Mouse (Mus musculus): ENCODE measurements at regions not wholly inside any gene's neighbourhood (a gene's known extent, or its start where the extent isn't known, plus 50 kb on each side); places are given as distances from the start of the nearest gene placed in this dataset.

GRCm38 (mm10) chr15:57104711-57105110 lies 372.7 kb downstream of the Slc22a22 start:
- Histone ChIP-seq H3K27ac (ENCODE audit: insufficient read depth, low read length) (no peak overlapping the region), H3K4me1 (ENCODE audit: control insufficient read depth, insufficient read depth, low read length) (no peaks in the 10 kb centered on the region), H3K9ac (ENCODE audit: low read depth, poor library complexity, severe bottlenecking) (no peak overlapping the region), H3K27me3 (ENCODE audit: control insufficient read depth, insufficient read depth, low read length, poor library complexity, severe bottlenecking) (no peaks in the 10 kb centered on the region), H3K36me3 (ENCODE audit: control insufficient read depth, insufficient read depth, low read length, poor library complexity, severe bottlenecking) (no peaks in the 10 kb centered on the region), H3K9me3 (replicated peaks; ENCODE audit: control insufficient read depth, insufficient read depth, low read length, poor library complexity, severe bottlenecking) (no peaks in the 10 kb centered on the region), H3K4me3 (ENCODE audit: low read depth, low read length) (no peak overlapping the region)
- no peak for TF ChIP-seq CTCF (IDR thresholded peaks at IDR 0.05; ENCODE audit: low read depth, low read length)
- no peak for TF ChIP-seq EP300 (IDR thresholded peaks at IDR 0.05; ENCODE audit: insufficient read depth, low read depth, low read length)
- TF ChIP-seq POLR2A (IDR thresholded peaks at IDR 0.05; ENCODE audit: insufficient read depth, low read length): no peak

GRCm38 (mm10) chr15:57097309-57097708 lies 380.1 kb downstream of the Slc22a22 start:
- Histone ChIP-seq H3K4me1 (ENCODE audit: control insufficient read depth, insufficient read depth, low read length) (no peaks in the 10 kb centered on the region), H3K27ac (ENCODE audit: insufficient read depth, low read length) (no peak overlapping the region), H3K9me3 (replicated peaks; ENCODE audit: control insufficient read depth, insufficient read depth, low read length, poor library complexity, severe bottlenecking) (no peaks in the 10 kb centered on the region), H3K36me3 (ENCODE audit: control insufficient read depth, insufficient read depth, low read length, poor library complexity, severe bottlenecking) (no peaks in the 10 kb centered on the region), H3K9ac (ENCODE audit: low read depth, poor library complexity, severe bottlenecking) (no peak overlapping the region), H3K27me3 (ENCODE audit: control insufficient read depth, insufficient read depth, low read length, poor library complexity, severe bottlenecking) (no peaks in the 10 kb centered on the region), H3K4me3 (ENCODE audit: low read depth, low read length) (no peak overlapping the region)
- no peak for TF ChIP-seq EP300 (IDR thresholded peaks at IDR 0.05; ENCODE audit: insufficient read depth, low read depth, low read length)

GRCm38 (mm10) chr15:57079806-57080205 lies 397.6 kb downstream of the Slc22a22 start:
- Histone ChIP-seq H3K27me3 (ENCODE audit: control insufficient read depth, insufficient read depth, low read length, poor library complexity, severe bottlenecking) (no peaks in the 10 kb centered on the region), H3K9ac (ENCODE audit: low read depth, poor library complexity, severe bottlenecking) (no peak overlapping the region), H3K9me3 (replicated peaks; ENCODE audit: control insufficient read depth, insufficient read depth, low read length, poor library complexity, severe bottlenecking) (no peaks in the 10 kb centered on the region), H3K27ac (ENCODE audit: insufficient read depth, low read length) (no peak overlapping the region), H3K4me3 (ENCODE audit: low read depth, low read length) (no peak overlapping the region), H3K4me1 (ENCODE audit: control insufficient read depth, insufficient read depth, low read length) (no peaks in the 10 kb centered on the region), H3K36me3 (ENCODE audit: control insufficient read depth, insufficient read depth, low read length, poor library complexity, severe bottlenecking) (no peaks in the 10 kb centered on the region)
- TF ChIP-seq EP300 (IDR thresholded peaks at IDR 0.05; ENCODE audit: insufficient read depth, low read depth, low read length): no peak
- TF ChIP-seq POLR2A (IDR thresholded peaks at IDR 0.05; ENCODE audit: insufficient read depth, low read length): no peak
- TF ChIP-seq CTCF (IDR thresholded peaks at IDR 0.05; ENCODE audit: low read depth, low read length): no peak

GRCm38 (mm10) chr15:57073776-57074175 lies 403.6 kb downstream of the Slc22a22 start:
- Histone ChIP-seq H3K36me3 (ENCODE audit: control insufficient read depth, insufficient read depth, low read length, poor library complexity, severe bottlenecking) (no peaks in the 10 kb centered on the region), H3K9me3 (replicated peaks; ENCODE audit: control insufficient read depth, insufficient read depth, low read length, poor library complexity, severe bottlenecking) (no peaks in the 10 kb centered on the region)

GRCm38 (mm10) chr15:57061502-57061901 lies 415.9 kb downstream of the Slc22a22 start:
- Histone ChIP-seq H3K4me3 (ENCODE audit: low read depth, low read length) (no peak overlapping the region), H3K9ac (ENCODE audit: low read depth, poor library complexity, severe bottlenecking) (no peak overlapping the region), H3K36me3 (ENCODE audit: control insufficient read depth, insufficient read depth, low read length, poor library complexity, severe bottlenecking) (no peaks in the 10 kb centered on the region), H3K27me3 (ENCODE audit: control insufficient read depth, insufficient read depth, low read length, poor library complexity, severe bottlenecking) (no peaks in the 10 kb centered on the region), H3K27ac (ENCODE audit: insufficient read depth, low read length) (no peak overlapping the region), H3K9me3 (replicated peaks; ENCODE audit: control insufficient read depth, insufficient read depth, low read length, poor library complexity, severe bottlenecking) (no peaks in the 10 kb centered on the region), H3K4me1 (ENCODE audit: control insufficient read depth, insufficient read depth, low read length) (no peaks in the 10 kb centered on the region)
- TF ChIP-seq EP300 (IDR thresholded peaks at IDR 0.05; ENCODE audit: insufficient read depth, low read depth, low read length) (no peak), CTCF (IDR thresholded peaks at IDR 0.05; ENCODE audit: low read depth, low read length) (no peak), POLR2A (IDR thresholded peaks at IDR 0.05; ENCODE audit: insufficient read depth, low read length) (no peak)

More at GRCm38 (mm10) chr15:57073776-57074175, 403.6 kb downstream of the Slc22a22 start:
- Histone ChIP-seq H3K4me3 (ENCODE audit: low read depth, low read length) (no peak overlapping the region), H3K9ac (ENCODE audit: low read depth, poor library complexity, severe bottlenecking) (no peak overlapping the region), H3K27me3 (ENCODE audit: control insufficient read depth, insufficient read depth, low read length, poor library complexity, severe bottlenecking) (no peaks in the 10 kb centered on the region), H3K27ac (ENCODE audit: insufficient read depth, low read length) (no peak overlapping the region), H3K4me1 (ENCODE audit: control insufficient read depth, insufficient read depth, low read length) (no peaks in the 10 kb centered on the region)
- TF ChIP-seq POLR2A (IDR thresholded peaks at IDR 0.05; ENCODE audit: insufficient read depth, low read length): no peak
- TF ChIP-seq CTCF (IDR thresholded peaks at IDR 0.05; ENCODE audit: low read depth, low read length): no peak
- TF ChIP-seq EP300 (IDR thresholded peaks at IDR 0.05; ENCODE audit: insufficient read depth, low read depth, low read length): no peak

- H3K27ac ChIP-seq (ENCODE audit: insufficient read depth, low read length): no peak overlapping the region
- no peaks in the 10 kb centered on the region for H3K4me1 ChIP-seq (ENCODE audit: control insufficient read depth, insufficient read depth, low read length)
- H3K9ac ChIP-seq (ENCODE audit: low read depth, poor library complexity, severe bottlenecking): no peak overlapping the region
- no peaks in the 10 kb centered on the region for H3K36me3 ChIP-seq (ENCODE audit: control insufficient read depth, insufficient read depth, low read length, poor library complexity, severe bottlenecking)
- no peaks in the 10 kb centered on the region for H3K9me3 ChIP-seq (replicated peaks; ENCODE audit: control insufficient read depth, insufficient read depth, low read length, poor library complexity, severe bottlenecking)
- no peaks in the 10 kb centered on the region for H3K27me3 ChIP-seq (ENCODE audit: control insufficient read depth, insufficient read depth, low read length, poor library complexity, severe bottlenecking)
- H3K4me3 ChIP-seq (ENCODE audit: low read depth, low read length): no peak overlapping the region
- no peak for TF ChIP-seq EP300 (IDR thresholded peaks at IDR 0.05; ENCODE audit: insufficient read depth, low read depth, low read length)
- no peak for TF ChIP-seq POLR2A (IDR thresholded peaks at IDR 0.05; ENCODE audit: insufficient read depth, low read length)
- TF ChIP-seq CTCF (IDR thresholded peaks at IDR 0.05; ENCODE audit: low read depth, low read length): no peak
These were observed 417.8 kb downstream of the Slc22a22 start for GRCm38 (mm10) chr15:57059550-57060195.
